Mouse (Mus musculus) midbrain, embryonic 12.5 days (tissue): ENCODE data around the gene Abcg4. TPM values are rescaled to one million over a fixed set of nuclear protein-coding genes. Genes with fewer than 3 reads are reported as not detected.

Experiments
- ATAC-seq: fragments of 200-750 bp; cut with Nextera tagmentation; 2 replicates; pipeline ENCODE4 v1.8.0; 2017; ENCODE audit warnings: low read depth, moderate TSS enrichment, moderate library complexity; ENCODE audit not compliant: low FRiP score
- H3K27ac ChIP-seq: fragments of 300-500 bp; sonication (generic); replicated peaks from 2 replicates; pipeline ENCODE4 v1.5.1; 2016; ENCODE audit warnings: mild to moderate bottlenecking
- H3K27me3 ChIP-seq: fragments of 300-500 bp; sonication (generic); 2 replicates; pipeline ENCODE4 v1.6.1; 2016; ENCODE audit warnings: mild to moderate bottlenecking
- H3K36me3 ChIP-seq: fragments of 300-500 bp; sonication (generic); 2 replicates; pipeline ENCODE4 v1.6.1; 2016
- H3K4me1 ChIP-seq: fragments of 300-500 bp; sonication (generic); 2 replicates; pipeline ENCODE4 v1.6.1; 2016
- H3K4me2 ChIP-seq: fragments of 300-500 bp; sonication (generic); replicated peaks from 2 replicates; pipeline ENCODE4 v1.6.1; 2016; ENCODE audit warnings: mild to moderate bottlenecking, moderate library complexity
- H3K4me3 ChIP-seq: fragments of 300-500 bp; sonication (generic); 2 replicates; pipeline ENCODE4 v1.5.1; 2016; ENCODE audit warnings: mild to moderate bottlenecking
- H3K9ac ChIP-seq: fragments of 300-500 bp; sonication (generic); replicated peaks from 2 replicates; pipeline ENCODE4 v1.6.1; 2016; ENCODE audit warnings: mild to moderate bottlenecking, moderate library complexity
- H3K9me3 ChIP-seq: fragments of 300-500 bp; sonication (generic); 2 replicates; pipeline ENCODE4 v1.6.1; 2016; ENCODE audit warnings: mild to moderate bottlenecking
- WGBS: fragments of 180-500 bp; shearing (Covaris S2); methylation state at CpG from one replicate; pipeline ENCODE4 v1.1.7; 2016; 5-methylcytosine and 5-hydroxymethylcytosine counted together
- polyA plus RNA-seq: library from polyadenylated mRNA; unstranded; fragments of >200 nt; fragmentation: Nextera tagmentation; extraction: Ambion mirVana; gene quantifications from 2 replicates; pipeline ENCODE4 v1.2.1, GENCODE M21; 2016

The Abcg4 gene
- polyA plus RNA-seq, 1 experiment from 2014 or later = 12.9 TPM

DNA sequence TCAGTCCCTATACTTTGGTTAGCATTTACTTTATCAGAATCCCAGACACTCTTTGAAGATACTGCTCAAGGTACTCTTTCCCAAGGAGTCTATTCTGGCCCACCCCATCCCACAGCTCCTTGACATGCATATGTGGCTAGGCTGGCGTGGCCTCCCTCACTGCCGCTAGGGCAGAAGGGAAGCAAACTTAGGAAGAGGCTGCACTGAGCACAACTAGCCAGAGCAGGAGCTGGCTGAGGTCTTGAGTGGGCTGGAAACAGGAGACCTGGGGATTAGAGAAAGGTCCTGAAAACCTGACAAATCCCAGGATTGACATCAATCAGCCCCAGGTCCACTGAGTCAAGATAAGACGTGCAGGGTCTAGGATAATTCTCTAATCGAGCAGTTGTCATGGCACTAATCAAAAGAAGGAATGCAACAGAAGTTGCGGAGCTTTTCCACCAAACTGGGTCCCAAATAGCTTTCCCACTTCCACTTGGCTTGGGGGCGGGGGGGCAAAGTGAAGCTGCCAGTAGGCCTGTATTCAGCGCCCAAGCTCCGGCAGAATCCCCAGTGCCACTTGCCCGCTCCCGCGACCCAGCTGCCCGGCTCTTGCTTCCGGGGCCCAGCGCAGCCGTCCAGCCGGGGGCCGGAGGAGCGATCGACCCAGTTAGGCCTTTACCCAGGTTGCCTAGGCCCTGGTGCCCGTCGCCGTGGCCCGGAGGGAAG lies 20.9 kb downstream of the Abcg4 start:
- WGBS = 4% methylated on average over 23 of the region's 23 CpGs
- Histone ChIP-seq H3K27me3 (no peaks in the 10 kb centered on the region), H3K27ac (peak overlapping the region; percentile 56), H3K9ac (peak overlapping the region; percentile 60), H3K4me2 (peak overlapping the region; percentile 72), H3K9me3 (no peaks in the 10 kb centered on the region), H3K36me3 (no peaks in the 10 kb centered on the region), H3K4me3 (peak overlapping the region; percentile 45), H3K4me1 (peaks cover 19% of the 10 kb centered on the region)
- ATAC-seq = no peak

DNA sequence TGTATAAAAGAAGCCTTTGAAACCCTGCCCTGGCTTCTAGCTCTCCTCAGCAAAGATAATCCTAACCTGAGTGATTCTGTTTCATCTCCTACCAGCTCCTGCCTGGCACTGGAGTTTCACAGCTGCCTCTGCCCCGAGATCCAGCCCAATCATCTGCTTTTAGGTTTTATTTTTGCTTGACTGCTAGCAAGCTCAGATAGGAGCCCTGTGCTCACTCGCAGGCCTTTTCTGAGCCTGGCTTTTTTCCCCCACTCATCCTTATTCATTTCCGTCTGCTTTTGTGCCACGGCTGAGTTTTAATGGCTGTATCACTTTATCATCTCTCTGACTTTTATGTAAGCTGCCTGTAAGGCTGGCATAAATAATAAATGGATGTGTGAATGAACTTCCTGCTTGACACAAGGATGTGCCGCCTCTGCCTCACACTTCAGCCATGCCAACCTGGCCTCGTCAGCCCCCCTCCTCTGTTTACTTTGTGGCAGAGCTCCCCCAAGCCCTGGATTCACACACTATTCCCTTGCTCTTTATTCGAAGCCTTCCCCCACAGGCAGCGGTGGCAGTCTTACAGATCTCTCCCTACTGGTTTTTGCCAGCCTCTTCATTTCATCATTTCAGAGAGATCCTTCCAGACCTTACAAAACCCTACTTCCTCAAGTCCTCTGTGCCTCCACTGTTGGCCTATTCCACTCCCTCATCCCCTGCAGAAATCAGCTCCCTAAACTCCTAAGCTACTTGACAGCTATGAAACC lies 21.8 kb downstream of the Abcg4 start:
- Histone ChIP-seq H3K27me3 (no peaks in the 10 kb centered on the region), H3K4me2 (no peak overlapping the region), H3K9me3 (no peaks in the 10 kb centered on the region), H3K27ac (peak overlapping the region; percentile 30; the same call in 1 of the 2 replicates), H3K4me1 (peaks cover 19% of the 10 kb centered on the region), H3K36me3 (no peaks in the 10 kb centered on the region), H3K9ac (no peak overlapping the region), H3K4me3 (no peak overlapping the region)
- 66% methylated on average over 8 of the region's 8 CpGs for WGBS
- ATAC-seq = no peak

DNA sequence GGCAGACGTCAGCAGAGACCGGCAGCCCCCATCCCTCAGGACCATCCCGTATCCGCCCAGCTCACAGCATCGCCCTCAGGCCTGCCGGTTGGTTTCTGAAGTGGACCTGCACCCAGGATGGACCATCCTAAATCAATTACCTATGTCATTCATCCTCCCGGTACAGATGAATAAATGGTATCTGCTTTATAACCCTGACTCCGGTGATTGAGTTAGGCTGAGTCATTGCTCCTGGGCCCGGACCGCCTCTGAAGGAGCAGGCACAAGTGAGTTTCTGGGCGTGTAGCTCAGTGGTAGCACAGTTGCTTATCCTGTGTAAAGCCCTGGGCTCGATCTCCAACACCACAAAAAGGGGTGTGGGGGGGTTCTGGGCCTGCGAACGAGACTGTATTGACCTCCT lies 27.0 kb downstream of the Abcg4 start:
- Histone ChIP-seq H3K27ac (no peak overlapping the region), H3K9ac (no peak overlapping the region), H3K27me3 (no peaks in the 10 kb centered on the region), H3K9me3 (no peaks in the 10 kb centered on the region), H3K4me2 (no peak overlapping the region), H3K4me1 (peaks cover 10% of the 10 kb centered on the region), H3K36me3 (no peaks in the 10 kb centered on the region), H3K4me3 (no peak overlapping the region)
- WGBS = 88% methylated on average over 14 of the region's 14 CpGs
- no peak for ATAC-seq

DNA sequence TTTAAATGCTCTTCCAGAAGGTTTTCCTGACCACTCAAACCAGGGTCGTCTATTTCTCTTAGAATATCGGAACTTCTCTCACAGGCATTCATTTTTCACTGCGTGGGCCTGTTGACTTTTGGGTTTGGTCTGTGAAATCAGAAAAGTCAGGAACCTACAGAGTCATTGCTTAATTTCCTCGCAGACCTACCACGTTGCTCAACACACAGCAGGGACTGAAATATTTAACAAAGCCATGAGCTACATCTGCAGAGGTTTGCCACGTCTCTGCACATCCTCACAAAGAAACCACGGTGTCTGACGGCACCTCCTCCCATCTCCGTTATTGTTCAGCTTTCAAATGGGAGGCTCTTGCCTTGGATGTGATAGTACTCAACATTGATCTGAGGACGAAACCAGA lies 29.4 kb downstream of the Abcg4 start:
- no peak overlapping the region for H3K4me3 ChIP-seq
- WGBS = 82% methylated on average over 10 of the region's 10 CpGs
- peaks cover 25% of the 10 kb centered on the region for H3K4me1 ChIP-seq
- no peaks in the 10 kb centered on the region for H3K9me3 ChIP-seq
- H3K27ac ChIP-seq = no peak overlapping the region
- no peaks in the 10 kb centered on the region for H3K36me3 ChIP-seq
- ATAC-seq = no peak
- H3K9ac ChIP-seq = no peak overlapping the region
- no peak overlapping the region for H3K4me2 ChIP-seq
- no peaks in the 10 kb centered on the region for H3K27me3 ChIP-seq

DNA sequence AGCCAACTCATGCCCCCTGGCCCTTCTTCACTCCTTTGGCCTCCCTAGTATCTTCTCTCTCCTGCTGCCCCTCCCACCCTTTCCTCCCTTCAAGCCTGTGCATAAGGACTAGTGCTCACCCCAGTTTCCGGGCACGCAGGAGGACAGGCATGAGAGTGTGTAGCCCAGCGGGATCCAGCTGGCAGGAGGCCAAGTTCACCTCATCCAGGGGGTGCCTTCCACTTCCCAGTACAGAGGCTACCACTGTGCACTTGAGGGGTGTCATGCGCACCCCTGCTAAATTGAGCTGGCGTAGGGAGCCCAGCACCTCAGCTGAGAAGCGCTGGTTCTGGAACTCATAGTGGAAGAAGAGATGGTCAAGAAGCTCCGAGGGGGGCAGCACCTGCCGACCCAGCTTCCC lies 32.2 kb downstream of the Abcg4 start:
- Histone ChIP-seq H3K36me3 (no peaks in the 10 kb centered on the region), H3K27ac (no peak overlapping the region), H3K9ac (no peak overlapping the region), H3K4me2 (no peak overlapping the region), H3K4me1 (peaks cover 35% of the 10 kb centered on the region), H3K4me3 (no peak overlapping the region), H3K27me3 (0 out of 2 replicates have a peak, but pooled peaks cover 6% of the 10 kb centered on the region), H3K9me3 (no peaks in the 10 kb centered on the region)
- no peak for ATAC-seq
- 88% methylated on average over 8 of the region's 8 CpGs for WGBS

DNA sequence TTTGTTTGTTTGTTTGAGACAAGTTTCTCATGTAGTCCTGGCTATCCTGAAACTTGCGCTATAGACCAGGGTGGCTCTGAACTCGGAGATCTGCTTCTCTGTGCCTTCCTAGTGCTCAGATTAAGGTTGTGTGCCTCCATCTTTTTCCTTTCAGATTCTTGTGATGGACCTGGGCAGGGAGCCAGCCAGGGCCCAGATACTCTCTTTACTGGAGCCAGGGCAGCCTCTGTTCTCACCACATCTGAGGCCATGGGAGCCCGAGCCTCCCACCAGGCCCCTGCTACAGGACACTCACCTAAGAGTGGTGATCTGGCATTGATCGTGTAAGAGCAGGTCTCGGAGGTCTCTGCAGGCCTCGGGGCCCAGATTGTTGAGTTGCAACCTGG lies 33.3 kb downstream of the Abcg4 start:
- H3K9ac ChIP-seq = no peak overlapping the region
- H3K27ac ChIP-seq = peak overlapping the region; percentile 75
- H3K4me2 ChIP-seq = peak overlapping the region; percentile 16
- 55% methylated on average over 6 of the region's 6 CpGs for WGBS
- no peaks in the 10 kb centered on the region for H3K9me3 ChIP-seq
- H3K4me3 ChIP-seq = no peak overlapping the region
- no peaks in the 10 kb centered on the region for H3K36me3 ChIP-seq
- ATAC-seq = 0 out of 2 replicates have a peak, but pooled peaks have one; percentile 19
- H3K4me1 ChIP-seq = peaks cover 41% of the 10 kb centered on the region
- H3K27me3 ChIP-seq = 0 out of 2 replicates have a peak, but pooled peaks cover 13% of the 10 kb centered on the region

DNA sequence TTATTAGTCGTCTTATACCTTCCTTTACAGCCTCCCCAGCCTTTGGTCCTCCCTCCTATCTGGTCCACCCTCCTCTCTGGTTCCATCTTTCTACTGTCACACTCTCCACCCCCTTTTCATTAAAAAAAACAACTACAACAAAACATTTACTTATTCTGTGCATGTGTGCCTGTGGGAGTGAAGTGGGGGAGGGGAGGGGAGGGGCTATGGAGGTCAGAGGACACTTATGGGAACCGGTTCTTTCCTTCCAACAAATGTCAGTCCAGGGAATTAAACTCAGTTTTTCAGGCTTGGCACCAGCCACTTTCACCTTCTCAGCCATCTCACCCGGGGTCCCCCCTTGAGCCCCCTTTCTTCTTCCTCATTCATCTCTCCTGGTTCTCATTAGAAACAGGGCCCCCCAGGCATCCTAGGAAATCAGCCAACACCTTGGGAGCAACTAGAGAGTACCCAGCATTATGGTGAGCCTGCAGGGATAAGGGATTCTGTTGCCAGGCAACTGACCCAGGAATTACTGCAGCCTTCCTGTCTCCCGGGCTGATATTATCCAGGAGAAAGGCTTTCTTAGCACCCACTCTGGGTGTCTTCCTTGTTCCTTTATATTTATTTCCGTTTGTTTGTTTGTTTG lies 33.8 kb downstream of the Abcg4 start:
- WGBS = 5% methylated on average over 5 of the region's 5 CpGs
- Histone ChIP-seq H3K4me1 (peaks cover 42% of the 10 kb centered on the region), H3K4me2 (peak overlapping the region; percentile 16), H3K27me3 (0 out of 2 replicates have a peak, but pooled peaks cover 13% of the 10 kb centered on the region), H3K36me3 (no peaks in the 10 kb centered on the region), H3K4me3 (no peak overlapping the region), H3K9ac (no peak overlapping the region), H3K9me3 (no peaks in the 10 kb centered on the region), H3K27ac (peak overlapping the region; percentile 75)
- ATAC-seq = peak; percentile 49; the same call in 1 of the 2 replicates

DNA sequence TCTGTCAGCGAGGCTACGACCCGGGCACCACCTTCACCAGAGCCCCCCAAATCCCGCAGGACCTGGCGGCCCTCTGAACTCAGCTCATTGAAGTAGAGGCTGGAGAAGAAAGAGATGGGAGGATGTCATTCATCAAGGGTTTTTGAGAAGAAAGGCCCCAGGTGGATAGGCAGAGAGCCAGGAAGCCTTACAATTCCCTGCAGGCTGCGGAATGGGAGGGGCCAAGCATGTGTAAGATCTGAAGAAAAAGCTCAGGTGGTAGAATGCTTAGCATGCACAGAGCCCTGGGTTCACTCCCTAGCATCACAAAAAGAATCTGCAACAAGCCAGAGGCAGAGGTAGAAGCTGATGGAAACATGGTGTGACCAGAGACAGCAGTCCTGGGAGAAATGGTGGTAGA lies 35.0 kb downstream of the Abcg4 start:
- H3K4me2 ChIP-seq = no peak overlapping the region
- H3K4me3 ChIP-seq = no peak overlapping the region
- WGBS = 80% methylated on average over 6 of the region's 6 CpGs
- peak overlapping the region; percentile 75; the same call in 1 of the 2 replicates for H3K27ac ChIP-seq
- no peaks in the 10 kb centered on the region for H3K36me3 ChIP-seq
- peaks cover 42% of the 10 kb centered on the region for H3K4me1 ChIP-seq
- H3K27me3 ChIP-seq = 0 out of 2 replicates have a peak, but pooled peaks cover 13% of the 10 kb centered on the region
- H3K9me3 ChIP-seq = no peaks in the 10 kb centered on the region
- H3K9ac ChIP-seq = no peak overlapping the region
- no peak for ATAC-seq

DNA sequence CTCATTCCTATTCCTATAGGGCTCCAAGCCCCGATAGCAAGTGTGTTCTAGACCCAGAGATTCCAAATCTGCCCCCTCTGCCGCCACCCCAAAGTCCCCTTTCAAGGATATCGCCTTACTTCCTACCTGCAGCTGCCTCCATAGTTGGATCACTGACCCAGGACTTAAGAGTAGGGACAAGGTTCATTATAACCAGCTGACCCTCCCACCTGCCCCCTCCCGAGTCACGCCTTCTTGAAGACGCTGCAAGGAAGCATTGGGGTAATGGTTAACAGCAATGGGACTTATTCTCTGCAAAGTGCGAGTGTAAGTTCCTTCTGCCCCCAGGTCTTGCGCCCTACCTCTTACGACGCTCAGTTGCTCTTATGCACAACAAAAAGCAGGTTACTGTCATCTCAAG lies 37.1 kb downstream of the Abcg4 start, which contains the start of gene Pdzd3:
Gene Pdzd3 (minus strand): TSS at position 158 of the 400 bp plus-strand sequence.
- ATAC-seq = no peak
- Histone ChIP-seq H3K36me3 (no peaks in the 10 kb centered on the region), H3K4me1 (peaks cover 40% of the 10 kb centered on the region), H3K9ac (no peak within 1 kb of the TSS), H3K4me2 (no peak within 1 kb of the TSS), H3K27me3 (0 out of 2 replicates have a peak, but pooled peaks cover 13% of the 10 kb centered on the region), H3K27ac (no peak within 1 kb of the TSS), H3K9me3 (no peaks in the 10 kb centered on the region), H3K4me3 (no peak within 1 kb of the TSS)
- 86% methylated on average over 10 of the region's 10 CpGs for WGBS

DNA sequence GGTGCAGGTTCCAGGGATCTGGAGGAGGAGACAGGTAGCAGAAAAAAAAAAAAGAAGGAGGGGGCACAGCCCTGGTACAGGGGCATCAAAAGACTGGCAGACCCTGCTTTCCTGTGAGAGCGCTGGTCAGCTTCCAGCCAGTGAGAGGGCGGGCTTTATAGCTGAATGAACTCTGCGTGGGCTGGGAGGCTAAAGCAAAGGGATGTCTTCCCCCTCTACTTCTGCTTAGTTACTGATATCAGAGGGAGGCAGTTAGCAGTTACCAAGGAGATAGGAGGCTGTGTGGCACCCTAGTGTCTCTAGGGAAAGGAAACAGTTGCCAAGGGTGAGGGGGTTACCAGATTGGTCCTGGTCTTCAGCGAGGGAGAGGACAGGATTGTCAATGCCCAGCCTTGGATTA lies 38.0 kb downstream of the Abcg4 start:
- Histone ChIP-seq H3K4me3 (no peak overlapping the region), H3K9ac (no peak overlapping the region), H3K27ac (no peak overlapping the region), H3K36me3 (no peaks in the 10 kb centered on the region), H3K9me3 (no peaks in the 10 kb centered on the region), H3K27me3 (0 out of 2 replicates have a peak, but pooled peaks cover 13% of the 10 kb centered on the region), H3K4me1 (peaks cover 31% of the 10 kb centered on the region), H3K4me2 (no peak overlapping the region)
- ATAC-seq = no peak
- 41% methylated on average over 4 of the region's 4 CpGs for WGBS

DNA sequence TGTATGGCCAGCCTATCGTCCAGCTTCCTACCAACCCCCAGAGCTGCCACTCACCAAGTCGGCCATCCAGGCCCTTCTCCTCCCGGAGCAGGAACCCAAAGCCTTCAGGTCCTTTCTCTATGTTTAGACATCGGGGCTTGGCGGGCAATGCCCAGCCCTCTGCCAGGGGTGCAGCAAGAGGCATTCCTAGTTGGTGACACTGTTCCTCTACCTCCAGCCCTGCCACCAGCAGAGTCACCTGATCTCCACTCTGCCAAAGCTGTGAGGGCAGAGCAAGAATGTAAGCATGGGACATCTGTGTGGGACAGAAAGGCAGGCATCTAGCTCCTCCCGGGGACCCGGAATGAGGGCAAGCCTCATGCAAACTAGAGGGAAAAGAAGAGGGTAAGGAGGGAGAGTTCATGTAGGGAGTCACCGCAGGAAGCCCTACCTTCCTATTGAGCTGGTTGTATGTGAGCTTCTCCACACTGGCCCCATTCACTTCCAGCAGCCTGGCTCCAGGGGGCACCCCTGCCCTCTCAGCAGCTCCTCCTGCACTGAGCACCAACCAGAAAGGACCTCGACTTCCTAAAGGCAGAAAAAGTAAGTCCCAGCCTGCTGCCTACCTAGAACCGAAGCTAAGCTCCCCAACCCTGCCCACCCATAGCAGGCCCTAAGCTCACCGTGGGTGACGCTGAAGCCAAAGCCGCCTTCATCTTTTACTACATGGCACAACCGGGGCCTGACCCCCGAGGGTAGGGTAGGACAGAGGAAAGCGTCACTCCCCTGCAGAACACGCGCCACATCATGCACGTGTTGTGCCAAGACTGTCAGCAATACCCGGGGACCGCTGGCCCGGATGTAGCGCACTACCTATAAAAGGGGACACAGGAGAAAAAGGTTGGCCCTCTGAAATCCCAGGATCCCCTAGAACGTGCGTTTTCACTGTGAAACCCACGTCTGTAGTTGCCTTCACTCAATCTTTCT lies 39.0 kb downstream of the Abcg4 start:
- WGBS = 50% methylated on average over 26 of the region's 26 CpGs
- H3K36me3 ChIP-seq = no peaks in the 10 kb centered on the region

More for the DNA sequence above, 39.0 kb downstream of the Abcg4 start:
- Histone ChIP-seq H3K4me3 (no peak overlapping the region), H3K4me2 (0 out of 2 replicates have a peak overlapping the region, but pooled peaks have one; percentile 4), H3K9me3 (no peaks in the 10 kb centered on the region), H3K4me1 (peaks cover 22% of the 10 kb centered on the region), H3K27ac (no peak overlapping the region), H3K27me3 (0 out of 2 replicates have a peak, but pooled peaks cover 13% of the 10 kb centered on the region), H3K9ac (no peak overlapping the region)
- peak; percentile 62; the same call in 1 of the 2 replicates for ATAC-seq
